ENCODE assay signal across 21 mouse cellular contexts in the genomic region with DNA sequence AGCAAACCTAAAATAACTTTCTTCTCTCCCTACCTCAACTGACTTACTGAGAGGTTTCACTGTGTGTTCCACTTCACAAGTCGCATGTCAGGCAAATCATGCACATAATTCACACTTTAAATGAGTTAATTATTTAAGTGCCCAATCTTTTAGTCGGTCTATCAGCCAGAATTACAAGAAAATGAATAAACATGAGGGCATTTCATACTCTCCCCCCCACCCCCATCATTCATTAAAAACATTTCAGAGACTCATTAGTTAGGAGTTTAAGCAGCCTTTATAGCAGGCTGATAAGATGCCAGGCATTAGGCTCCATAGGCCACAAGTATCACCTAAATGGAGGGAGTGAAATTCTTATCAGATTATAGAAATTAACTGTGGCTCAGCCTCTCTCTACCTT.
"Had no signal": no experiment of that assay in that cellular context is flagged by ENCODE, and none has a peak within 500 bp of the region (broad histone marks: within the 10 kb centered on the region; RNA-seq: fewer than 3 reads in every experiment).

No protein-coding gene starts in this region.

- H3K4me1 ChIP-seq: limb, embryonic 12.5 days; limb, embryonic 15.5 days; midbrain, embryonic 12.5 days; midbrain, embryonic 15.5 days; neural tube, embryonic 13.5 days had no signal

- H3K9me3 ChIP-seq: limb, embryonic 12.5 days; limb, embryonic 15.5 days; midbrain, embryonic 12.5 days; midbrain, embryonic 15.5 days; neural tube, embryonic 13.5 days had no signal

- H3K9ac ChIP-seq: limb, embryonic 12.5 days; limb, embryonic 15.5 days; liver, embryonic 14.5 days; liver, postnatal 0 days; lung, embryonic 14.5 days; midbrain, embryonic 12.5 days; midbrain, embryonic 15.5 days; neural tube, embryonic 13.5 days had no signal

- H3K4me2 ChIP-seq: limb, embryonic 12.5 days; limb, embryonic 15.5 days; liver, embryonic 11.5 days; lung, embryonic 14.5 days; midbrain, embryonic 12.5 days; midbrain, embryonic 15.5 days; neural tube, embryonic 13.5 days had no signal

- H3K4me3 ChIP-seq: left cerebral cortex, adult 2 months; limb, embryonic 12.5 days; limb, embryonic 15.5 days; midbrain, embryonic 12.5 days; midbrain, embryonic 15.5 days; myocyte; neural tube, embryonic 13.5 days had no signal

- DNase-seq: kidney, adult 2 months; kidney, postnatal 36 days; layer of hippocampus, postnatal 36 days; left cerebral cortex, postnatal 4 days; liver, postnatal 0 days; lung, embryonic 14.5 days; right cerebral cortex, postnatal 25 days; thymus, adult 18-20 months; thymus, postnatal 36 days had no signal

- ATAC-seq: liver, postnatal 0 days; lung, postnatal 0 days; midbrain, embryonic 15.5 days had no signal

- H3K36me3 ChIP-seq: limb, embryonic 12.5 days; limb, embryonic 15.5 days; midbrain, embryonic 12.5 days; midbrain, embryonic 15.5 days; neural tube, embryonic 13.5 days had no signal

- H3K27me3 ChIP-seq: limb, embryonic 12.5 days; limb, embryonic 15.5 days; midbrain, embryonic 12.5 days; midbrain, embryonic 15.5 days; neural tube, embryonic 13.5 days had no signal

- H3K27ac ChIP-seq: kidney, postnatal 0 days; left cerebral cortex, adult 2 months; limb, embryonic 12.5 days; limb, embryonic 15.5 days; liver, embryonic 14.5 days; macrophage; midbrain, embryonic 12.5 days; midbrain, embryonic 15.5 days; neural tube, embryonic 13.5 days had no signal
